Mouse (Mus musculus) cerebellum, adult 2 months (tissue): ENCODE measurements around the gene Asphd2.

ENCODE experiments used
- CTCF ChIP-seq: fragments of 200-500 bp; IDR thresholded peaks from 2 replicates; pipeline ENCODE4 v1.5.1; 2011; ENCODE audit warnings: low read depth, mild to moderate bottlenecking, control low read depth, low read length, moderate library complexity, borderline replicate concordance; ENCODE audit not compliant: insufficient read depth
- POLR2A ChIP-seq: fragments of 200-500 bp; IDR thresholded peaks from 2 replicates; pipeline ENCODE4 v1.6.1; 2011; ENCODE audit warnings: low read length, control low read depth, borderline replicate concordance; ENCODE audit not compliant: insufficient read depth

- TF ChIP-seq CTCF (no peak), POLR2A (no peak)
Measured at GRCm38 (mm10) chr5:112355493-112355892, 39.2 kb downstream of the Asphd2 start.
